Mouse (Mus musculus) spleen, postnatal 4 days (tissue): Measurements from ENCODE around the gene Mpc1.
"Not testable (repeated sequence)": the region's sequence is repeated elsewhere in the genome, so short reads cannot be mapped to it uniquely, and the experiment has no call there.

ENCODE experiments used
- DNase-seq, 2 experiments: peaks; one replicate each; pipeline ENCODE4 v3.0.0; 2022; ENCODE audit warnings: low spot score in 2 of 2

Mpc1 gene

GRCm38 (mm10) chr17:8328511-8329174 is 45.9 kb downstream of the Mpc1 start:
- DNase-seq, result no peak

GRCm38 (mm10) chr17:8330602-8331001 is 47.9 kb downstream of the Mpc1 start:
- no peak for DNase-seq

GRCm38 (mm10) chr17:8337159-8337558 is 54.5 kb downstream of the Mpc1 start, which contains the start of gene Prr18:
Prr18 (plus strand) TSS chr17:8337459.
- DNase-seq, result not testable (repeated sequence)

GRCm38 (mm10) chr17:8339666-8340374 is 57.1 kb downstream of the Mpc1 start:
- no peak for DNase-seq

GRCm38 (mm10) chr17:8340407-8341359 is 58.0 kb downstream of the Mpc1 start:
- DNase-seq, result no peak

- DNase-seq, result no peak
These were observed 58.8 kb downstream of the Mpc1 start for GRCm38 (mm10) chr17:8341360-8341963.

GRCm38 (mm10) chr17:8342706-8343105 is 60.0 kb downstream of the Mpc1 start:
- no peak for DNase-seq

- no peak for DNase-seq
These were observed 60.7 kb downstream of the Mpc1 start for GRCm38 (mm10) chr17:8343416-8343815.
